Mouse (Mus musculus) intestine, embryonic 15.5 days (tissue): Measurements from ENCODE around the gene Hspd1. TPM values are rescaled to one million over a fixed set of nuclear protein-coding genes. Genes with fewer than 3 reads are reported as not detected.

Source experiments
- ATAC-seq: fragments of 200-750 bp; cut with Nextera tagmentation; 2 replicates; pipeline ENCODE4 v1.8.0; 2017; ENCODE audit warnings: moderate TSS enrichment, moderate library complexity
- H3K27ac ChIP-seq: fragments of 300-500 bp; sonication (generic); 2 replicates; pipeline ENCODE4 v1.5.1; 2015; ENCODE audit warnings: mild to moderate bottlenecking, inconsistent platforms
- H3K27me3 ChIP-seq: fragments of 300-500 bp; sonication (generic); replicated peaks from 2 replicates; pipeline ENCODE4 v1.6.1; 2015; ENCODE audit warnings: inconsistent platforms
- H3K36me3 ChIP-seq: fragments of 300-500 bp; sonication (generic); 2 replicates; pipeline ENCODE4 v1.6.1; 2015; ENCODE audit warnings: inconsistent platforms
- H3K4me1 ChIP-seq: fragments of 300-500 bp; sonication (generic); replicated peaks from 2 replicates; pipeline ENCODE4 v1.6.1; 2015; ENCODE audit warnings: inconsistent platforms
- H3K4me2 ChIP-seq: fragments of 300-500 bp; sonication (generic); replicated peaks from 2 replicates; pipeline ENCODE4 v1.6.1; 2015; ENCODE audit warnings: mild to moderate bottlenecking, inconsistent platforms
- H3K4me3 ChIP-seq: fragments of 300-500 bp; sonication (generic); replicated peaks from 2 replicates; pipeline ENCODE4 v1.5.1; 2015; ENCODE audit warnings: inconsistent platforms
- H3K9ac ChIP-seq: fragments of 300-500 bp; sonication (generic); 2 replicates; pipeline ENCODE4 v1.6.1; 2015; ENCODE audit warnings: inconsistent platforms
- H3K9me3 ChIP-seq: fragments of 300-500 bp; sonication (generic); 2 replicates; pipeline ENCODE4 v1.6.1; 2016; ENCODE audit warnings: inconsistent platforms
- WGBS: fragments of 180-500 bp; shearing (Covaris S2); methylation state at CpG from one replicate; pipeline ENCODE4 v1.1.7; 2015; 5-methylcytosine and 5-hydroxymethylcytosine counted together
- polyA plus RNA-seq: library from polyadenylated mRNA; unstranded; fragments of >200 nt; fragmentation: Nextera tagmentation; extraction: Ambion mirVana; gene quantifications from 2 replicates; pipeline ENCODE4 v1.2.1, GENCODE M21; 2015

The Hspd1 gene
- polyA plus RNA-seq, 1 experiment from 2014 or later = 739 TPM

DNA sequence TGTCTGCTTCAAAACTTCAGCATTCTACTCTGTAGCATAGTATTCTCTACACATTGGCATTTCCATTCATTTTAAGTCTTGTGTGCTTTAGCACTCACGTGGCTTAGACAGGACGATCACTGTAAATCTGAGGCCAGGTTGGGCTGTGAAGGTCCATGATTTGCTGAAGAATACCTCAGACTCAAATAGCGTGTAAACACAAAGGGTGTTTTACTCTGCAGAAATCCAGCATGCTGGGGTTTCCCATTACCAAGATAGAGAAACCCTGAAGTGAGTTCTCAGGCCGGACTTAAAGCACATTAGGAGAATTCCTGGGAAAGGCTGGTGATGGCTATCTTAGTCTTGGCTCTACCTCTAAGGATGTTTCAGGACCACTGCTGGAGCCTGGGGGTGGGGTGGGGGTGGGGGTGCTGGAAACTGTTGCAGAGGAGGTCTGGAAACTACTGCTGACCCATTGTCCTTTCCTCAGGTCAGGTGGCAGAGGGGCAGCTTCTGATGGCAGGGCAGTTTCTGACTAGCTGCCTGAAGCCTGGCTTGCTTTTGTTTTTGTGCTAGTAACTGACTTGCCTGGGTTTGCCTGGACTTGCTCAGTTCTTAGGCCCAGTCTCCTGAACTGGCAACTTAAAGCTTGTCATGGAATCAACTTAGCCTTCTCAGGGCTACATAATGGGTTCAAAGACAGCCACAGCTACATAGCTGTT is 21.2 kb upstream of the Hspd1 start:
- H3K27ac ChIP-seq = no peak overlapping the region
- H3K9me3 ChIP-seq = no peaks in the 10 kb centered on the region
- H3K4me2 ChIP-seq = no peak overlapping the region
- H3K27me3 ChIP-seq = no peaks in the 10 kb centered on the region
- ATAC-seq = no peak
- H3K4me1 ChIP-seq = 0 out of 2 replicates have a peak, but pooled peaks cover 2% of the 10 kb centered on the region
- no peaks in the 10 kb centered on the region for H3K36me3 ChIP-seq
- no peak overlapping the region for H3K9ac ChIP-seq
- 90% methylated on average over 4 of the region's 4 CpGs for WGBS
- no peak overlapping the region for H3K4me3 ChIP-seq

DNA sequence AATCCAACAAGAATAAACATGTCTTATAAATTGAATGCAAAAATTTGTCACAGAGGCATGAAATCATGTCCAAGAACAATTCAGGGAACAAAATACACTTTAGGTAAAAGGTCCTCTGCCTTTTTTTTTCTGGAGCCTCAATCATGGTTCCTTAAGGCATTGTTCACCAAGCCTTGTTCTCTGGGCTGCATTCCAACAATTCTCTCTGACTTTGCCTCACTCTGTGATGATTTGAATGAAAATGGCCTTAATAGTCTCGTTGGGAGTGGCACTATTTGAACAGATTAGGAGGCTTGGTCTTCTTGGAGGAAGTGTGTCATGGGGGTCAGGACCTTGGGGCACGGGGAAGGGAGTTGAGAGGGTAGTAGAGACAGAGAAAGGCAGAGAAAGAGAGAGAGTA is 20.4 kb upstream of the Hspd1 start:
- Histone ChIP-seq H3K36me3 (no peaks in the 10 kb centered on the region), H3K4me1 (0 out of 2 replicates have a peak, but pooled peaks cover 2% of the 10 kb centered on the region), H3K27ac (no peak overlapping the region), H3K9ac (no peak overlapping the region), H3K4me2 (no peak overlapping the region), H3K27me3 (no peaks in the 10 kb centered on the region), H3K9me3 (no peaks in the 10 kb centered on the region), H3K4me3 (no peak overlapping the region)
- 60% methylated on average over 2 of the region's 2 CpGs for WGBS
- ATAC-seq = no peak

DNA sequence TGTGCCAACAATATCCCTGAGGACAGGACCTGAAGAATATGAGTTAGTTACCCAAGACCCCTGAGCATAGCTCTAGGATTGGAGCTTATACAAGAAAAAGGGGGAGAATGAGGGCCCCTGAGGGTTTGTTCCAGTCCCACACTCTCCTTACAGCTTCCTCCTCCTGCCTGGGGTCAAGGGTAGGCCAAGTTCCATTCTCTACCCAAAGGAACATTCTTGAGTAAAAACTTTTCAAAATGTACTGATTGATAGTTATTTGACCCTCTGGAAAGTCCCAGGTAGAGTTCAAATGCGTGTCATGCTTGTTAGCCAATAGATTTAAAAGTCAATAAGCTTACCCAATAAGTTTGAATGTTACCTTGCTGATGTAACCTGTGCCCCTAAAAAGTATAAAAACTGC is 19.6 kb upstream of the Hspd1 start:
- H3K9ac ChIP-seq = no peak overlapping the region
- H3K27me3 ChIP-seq = no peaks in the 10 kb centered on the region
- H3K36me3 ChIP-seq = no peaks in the 10 kb centered on the region
- H3K4me2 ChIP-seq = no peak overlapping the region
- H3K4me1 ChIP-seq = 0 out of 2 replicates have a peak, but pooled peaks cover 2% of the 10 kb centered on the region
- ATAC-seq = no peak
- no peak overlapping the region for H3K27ac ChIP-seq
- 76% methylated on average over 1 of the region's 1 CpGs for WGBS
- H3K9me3 ChIP-seq = no peaks in the 10 kb centered on the region
- H3K4me3 ChIP-seq = no peak overlapping the region

DNA sequence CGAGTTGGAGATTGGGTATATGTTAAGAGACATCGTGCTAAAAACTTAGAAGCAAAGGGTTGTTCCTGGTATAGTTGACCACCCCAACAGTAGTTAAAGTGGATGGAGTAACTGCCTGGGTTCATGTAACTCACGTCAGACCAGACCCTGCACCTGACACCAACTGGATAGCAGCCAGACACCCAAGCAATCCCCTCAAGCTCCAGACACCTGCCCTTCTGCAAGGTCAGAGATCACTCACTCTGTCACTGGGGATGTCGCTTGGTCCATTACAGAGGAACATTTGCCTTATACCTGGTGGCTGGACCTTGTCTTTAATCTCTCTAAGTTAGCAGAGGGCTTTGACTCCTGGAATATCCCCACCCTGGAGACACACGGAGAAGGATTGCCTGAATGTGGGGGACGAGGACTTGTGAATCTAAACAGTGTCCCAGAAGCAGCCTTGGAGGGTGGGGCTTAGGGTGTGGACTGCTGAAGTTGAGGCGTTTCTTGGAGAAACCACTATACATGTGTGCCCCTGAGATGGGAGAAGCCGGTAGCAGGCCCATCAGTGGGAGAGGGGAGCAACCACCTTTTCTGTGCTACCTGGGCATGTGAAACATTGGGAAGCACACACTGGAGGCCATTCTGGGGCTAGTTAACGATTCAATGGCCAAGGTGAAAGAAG is 19.0 kb upstream of the Hspd1 start:
- H3K9ac ChIP-seq = no peak overlapping the region
- H3K9me3 ChIP-seq = no peaks in the 10 kb centered on the region
- H3K4me2 ChIP-seq = no peak overlapping the region
- 77% methylated on average over 9 of the region's 9 CpGs for WGBS
- no peak for ATAC-seq
- no peaks in the 10 kb centered on the region for H3K36me3 ChIP-seq
- H3K27me3 ChIP-seq = no peaks in the 10 kb centered on the region
- no peak overlapping the region for H3K4me3 ChIP-seq
- 0 out of 2 replicates have a peak, but pooled peaks cover 2% of the 10 kb centered on the region for H3K4me1 ChIP-seq
- no peak overlapping the region for H3K27ac ChIP-seq

DNA sequence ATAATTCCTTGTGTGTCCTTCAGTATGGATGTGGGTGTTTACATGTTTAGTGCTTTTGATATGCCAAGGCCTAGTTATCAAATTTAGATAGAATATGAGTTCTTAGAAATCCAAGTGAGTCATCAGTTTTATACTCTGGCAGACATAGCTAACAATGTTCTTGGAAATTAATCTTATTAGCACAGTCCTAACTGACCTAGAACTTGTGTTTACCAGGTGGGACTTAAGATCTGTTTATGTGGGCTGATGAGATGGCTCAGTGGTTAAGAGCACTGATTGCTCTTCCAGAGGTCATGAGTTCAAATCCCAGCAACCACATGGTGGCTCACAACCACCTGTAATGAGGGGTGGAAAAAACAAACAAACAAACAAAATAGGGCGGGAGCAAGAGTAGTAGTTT is 4.4 kb upstream of the Hspd1 start:
- no peak overlapping the region for H3K27ac ChIP-seq
- 65% methylated on average over 1 of the region's 1 CpGs for WGBS
- H3K9me3 ChIP-seq = no peaks in the 10 kb centered on the region
- ATAC-seq = no peak
- no peak overlapping the region for H3K9ac ChIP-seq
- peaks cover 4% of the 10 kb centered on the region; the same call in 1 of the 2 replicates for H3K4me1 ChIP-seq
- H3K4me2 ChIP-seq = no peak overlapping the region
- no peaks in the 10 kb centered on the region for H3K36me3 ChIP-seq
- H3K4me3 ChIP-seq = no peak overlapping the region
- H3K27me3 ChIP-seq = no peaks in the 10 kb centered on the region

DNA sequence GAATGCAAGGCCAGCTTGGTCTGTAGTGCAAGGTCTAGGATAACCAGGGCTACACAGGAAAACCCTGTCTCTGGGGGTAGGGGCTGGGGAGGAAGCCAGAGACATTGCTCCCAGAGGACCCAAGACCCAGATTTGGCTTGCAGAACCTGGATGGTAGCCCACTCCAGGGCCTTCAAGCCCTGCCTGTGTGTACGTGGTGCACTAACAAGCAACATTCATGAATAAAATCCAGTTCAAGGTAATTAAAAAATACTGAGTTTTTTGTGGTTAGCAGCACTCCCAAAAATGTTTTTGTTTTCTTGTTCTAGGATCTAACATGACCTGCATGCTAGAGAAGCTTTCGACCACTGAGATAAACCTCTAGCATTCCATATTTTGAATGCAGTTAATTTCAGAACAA is 4.0 kb upstream of the Hspd1 start:
- H3K9me3 ChIP-seq = no peaks in the 10 kb centered on the region
- no peaks in the 10 kb centered on the region for H3K27me3 ChIP-seq
- no peak for ATAC-seq
- 88% methylated on average over 2 of the region's 2 CpGs for WGBS
- no peak overlapping the region for H3K9ac ChIP-seq
- H3K36me3 ChIP-seq = no peaks in the 10 kb centered on the region
- H3K4me1 ChIP-seq = peaks cover 4% of the 10 kb centered on the region; the same call in 1 of the 2 replicates
- H3K4me3 ChIP-seq = no peak overlapping the region
- H3K27ac ChIP-seq = no peak overlapping the region
- no peak overlapping the region for H3K4me2 ChIP-seq

DNA sequence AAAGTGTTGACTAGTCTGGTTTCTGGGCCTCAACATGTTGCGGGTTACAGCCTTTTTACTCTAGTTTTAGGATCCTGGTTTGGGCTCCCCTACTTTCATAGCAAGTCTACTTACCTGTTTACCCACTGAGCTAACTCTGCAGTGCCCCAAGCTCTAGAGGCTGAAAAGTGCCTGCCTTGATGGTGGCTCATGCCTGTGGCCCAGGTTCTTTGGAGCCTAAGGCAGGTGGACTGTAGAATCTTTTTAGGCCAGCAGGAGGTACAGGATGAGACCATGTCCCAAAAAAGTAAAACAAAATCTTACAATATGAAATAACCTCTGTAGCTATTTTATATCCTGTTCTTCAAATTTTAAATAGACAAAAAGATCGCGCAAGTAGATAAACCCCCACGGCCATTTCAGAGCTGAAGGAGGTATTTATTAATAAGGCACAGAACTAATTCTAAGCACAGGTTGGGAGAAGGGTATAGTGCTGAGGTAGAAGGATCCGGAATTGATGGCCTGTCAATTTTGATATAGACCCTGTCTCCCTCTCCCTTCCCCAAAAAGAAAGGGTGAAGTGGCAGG is 1.5 kb upstream of the Hspd1 start:
- Histone ChIP-seq H3K4me3 (peak overlapping the region; percentile 94), H3K27me3 (no peaks in the 10 kb centered on the region), H3K4me1 (peaks cover 4% of the 10 kb centered on the region; the same call in 1 of the 2 replicates), H3K4me2 (peak overlapping the region; percentile 66), H3K36me3 (no peaks in the 10 kb centered on the region), H3K9ac (peak overlapping the region; percentile 47), H3K9me3 (no peaks in the 10 kb centered on the region), H3K27ac (no peak overlapping the region)
- WGBS = 78% methylated on average over 5 of the region's 5 CpGs
- ATAC-seq = no peak

DNA sequence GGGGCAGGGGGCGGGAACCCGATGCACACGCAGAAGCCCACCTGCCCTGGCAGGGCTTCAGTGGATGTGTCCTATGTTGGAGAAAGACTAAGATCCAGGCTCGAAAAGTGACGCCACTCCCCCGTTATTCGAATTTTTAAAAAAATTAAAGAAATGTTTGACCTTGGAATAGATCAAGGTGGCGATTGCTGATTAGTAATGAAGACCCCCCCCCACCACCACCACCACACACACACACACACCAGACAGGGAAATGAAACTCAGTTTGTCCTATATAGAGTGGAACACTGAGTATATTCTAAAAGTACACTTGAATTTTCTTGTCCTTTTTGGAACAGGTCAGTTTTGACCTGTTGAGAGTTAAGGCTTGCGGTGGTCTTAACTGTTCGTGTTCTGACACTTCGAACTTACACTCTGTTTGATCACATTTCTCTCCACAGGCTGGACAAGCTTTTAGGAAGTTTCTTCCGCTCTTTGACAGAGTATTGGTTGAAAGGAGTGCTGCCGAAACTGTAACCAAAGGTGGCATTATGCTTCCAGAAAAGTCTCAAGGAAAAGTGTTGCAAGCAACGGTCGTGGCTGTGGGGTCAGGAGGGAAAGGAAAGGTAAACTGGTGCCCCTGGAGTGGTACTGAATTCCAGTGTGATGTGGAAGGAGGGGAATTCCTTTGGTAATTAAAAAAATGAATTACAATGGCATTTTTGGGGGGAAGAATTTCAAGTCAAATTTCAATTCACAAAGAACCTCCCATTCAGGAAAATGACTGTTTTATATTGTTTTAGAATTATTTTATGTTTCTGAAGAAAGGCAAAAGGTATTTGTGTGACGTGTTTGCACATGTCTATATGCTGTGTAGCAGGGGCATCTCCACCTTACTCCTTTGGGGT is 811 bp upstream of the Hspd1 start:
- H3K9ac ChIP-seq = peak overlapping the region; percentile 79
- H3K27ac ChIP-seq = peak overlapping the region; percentile 96
- peak overlapping the region; percentile 66 for H3K4me2 ChIP-seq
- peaks cover 4% of the 10 kb centered on the region; the same call in 1 of the 2 replicates for H3K4me1 ChIP-seq
- peak overlapping the region; percentile 94 for H3K4me3 ChIP-seq
- WGBS = 4% methylated on average over 16 of the region's 16 CpGs
- ATAC-seq = no peak
- H3K27me3 ChIP-seq = no peaks in the 10 kb centered on the region
- H3K9me3 ChIP-seq = no peaks in the 10 kb centered on the region
- H3K36me3 ChIP-seq = peaks cover 4% of the 10 kb centered on the region; the same call in 1 of the 2 replicates

DNA sequence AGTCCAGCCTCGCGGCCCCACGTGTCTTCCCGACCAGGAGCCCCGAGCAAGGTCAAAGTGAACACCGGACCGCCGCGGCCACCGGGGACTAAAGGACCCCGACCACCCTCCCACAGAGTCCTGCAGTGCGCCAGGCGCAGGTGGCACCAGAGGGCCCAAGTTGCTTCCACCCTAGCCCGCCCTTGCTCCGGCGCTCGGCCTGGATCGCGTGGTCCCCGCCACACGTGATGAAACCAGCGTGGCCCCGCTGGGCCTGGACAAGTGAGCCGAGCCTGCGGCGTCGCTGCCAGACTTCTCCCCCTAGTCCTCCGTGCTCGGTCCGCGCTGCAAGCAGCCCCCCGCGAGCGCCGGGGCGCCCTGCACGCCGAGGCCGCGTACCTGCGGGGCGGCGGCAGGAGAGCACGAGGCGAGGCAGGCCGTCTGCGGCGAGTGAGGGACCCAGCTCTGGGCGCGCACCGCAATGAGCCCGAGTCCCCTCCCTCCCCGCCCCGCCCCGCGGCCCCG is 590 bp downstream of the Hspd1 start:
- no peaks in the 10 kb centered on the region for H3K9me3 ChIP-seq
- no peaks in the 10 kb centered on the region for H3K27me3 ChIP-seq
- peaks cover 4% of the 10 kb centered on the region; the same call in 1 of the 2 replicates for H3K4me1 ChIP-seq
- H3K27ac ChIP-seq = peak overlapping the region; percentile 96
- under 1% methylated on average over 51 of the region's 57 CpGs for WGBS
- H3K4me3 ChIP-seq = peak overlapping the region; percentile 94
- H3K4me2 ChIP-seq = peak overlapping the region; percentile 77
- peak overlapping the region; percentile 99 for H3K9ac ChIP-seq
- ATAC-seq = peak; percentile 88
- peaks cover 15% of the 10 kb centered on the region for H3K36me3 ChIP-seq

DNA sequence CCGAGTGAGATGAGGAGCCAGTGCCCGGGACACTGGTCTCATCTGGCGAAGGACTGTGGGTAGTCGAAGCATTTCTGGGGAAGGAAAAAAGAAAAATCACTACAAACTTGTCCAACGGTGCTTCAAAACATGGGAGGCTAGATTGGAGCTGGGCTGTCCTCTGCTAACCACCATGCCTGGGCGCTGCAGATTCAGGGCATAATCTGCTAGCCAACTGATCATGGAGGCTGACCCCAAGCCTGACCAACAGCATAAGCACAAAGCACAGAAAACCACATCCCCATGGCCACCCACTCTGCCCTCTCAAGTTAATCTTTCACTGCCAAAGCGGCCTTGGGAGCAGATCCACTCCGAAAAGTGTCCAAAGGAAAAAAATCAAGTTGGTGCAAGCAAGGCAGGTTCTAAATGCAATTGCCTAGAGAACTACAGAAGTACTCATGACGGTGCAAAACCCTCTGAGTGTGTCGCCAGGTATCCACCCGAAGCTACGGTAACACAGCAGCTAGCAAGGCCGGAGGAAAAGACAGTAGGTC is 1.1 kb downstream of the Hspd1 start:
- H3K36me3 ChIP-seq = peaks cover 20% of the 10 kb centered on the region
- no peaks in the 10 kb centered on the region for H3K9me3 ChIP-seq
- peak overlapping the region; percentile 99 for H3K9ac ChIP-seq
- H3K4me3 ChIP-seq = peak overlapping the region; percentile 94
- H3K4me2 ChIP-seq = peak overlapping the region; percentile 77
- H3K27me3 ChIP-seq = no peaks in the 10 kb centered on the region
- H3K4me1 ChIP-seq = peaks cover 4% of the 10 kb centered on the region; the same call in 1 of the 2 replicates
- no peak for ATAC-seq
- H3K27ac ChIP-seq = peak overlapping the region; percentile 96; the same call in 1 of the 2 replicates
- WGBS = under 1% methylated on average over 13 of the region's 13 CpGs

DNA sequence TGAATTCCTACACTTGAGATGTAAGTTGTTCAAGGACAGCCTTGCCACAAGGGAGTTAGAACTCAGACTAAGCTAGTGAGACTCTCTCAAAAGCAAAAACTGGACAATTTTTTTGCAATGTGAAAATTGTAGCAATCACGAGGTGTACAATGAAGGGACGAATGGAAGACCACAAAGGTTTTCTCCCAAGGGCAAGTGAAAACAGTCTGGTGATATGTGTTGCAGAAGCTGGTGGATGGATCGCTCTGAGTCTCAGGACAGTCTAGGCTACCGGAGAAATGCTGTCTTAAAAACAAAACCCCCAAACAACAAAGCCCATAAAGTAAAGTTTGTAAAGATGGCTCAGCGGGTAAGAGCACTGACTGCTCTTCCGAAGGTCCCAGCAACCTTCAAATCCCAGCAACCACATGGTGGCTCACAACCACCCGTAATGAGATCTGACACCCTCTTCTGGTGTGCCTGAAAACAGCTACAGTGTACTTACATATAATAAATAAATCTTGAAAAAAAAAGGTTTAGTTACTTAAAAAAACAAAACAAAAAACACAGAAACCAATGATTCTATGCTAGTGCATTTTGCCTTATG is 2.2 kb downstream of the Hspd1 start:
- ATAC-seq = no peak
- Histone ChIP-seq H3K4me1 (peaks cover 4% of the 10 kb centered on the region; the same call in 1 of the 2 replicates), H3K4me2 (peak overlapping the region; percentile 77), H3K36me3 (peaks cover 23% of the 10 kb centered on the region), H3K9me3 (no peaks in the 10 kb centered on the region), H3K27me3 (no peaks in the 10 kb centered on the region), H3K9ac (no peak overlapping the region), H3K27ac (no peak overlapping the region), H3K4me3 (peak overlapping the region; percentile 94)
- WGBS = 46% methylated on average over 7 of the region's 7 CpGs
